8 mouse cellular contexts compared by ENCODE assay signal in the genomic region with DNA sequence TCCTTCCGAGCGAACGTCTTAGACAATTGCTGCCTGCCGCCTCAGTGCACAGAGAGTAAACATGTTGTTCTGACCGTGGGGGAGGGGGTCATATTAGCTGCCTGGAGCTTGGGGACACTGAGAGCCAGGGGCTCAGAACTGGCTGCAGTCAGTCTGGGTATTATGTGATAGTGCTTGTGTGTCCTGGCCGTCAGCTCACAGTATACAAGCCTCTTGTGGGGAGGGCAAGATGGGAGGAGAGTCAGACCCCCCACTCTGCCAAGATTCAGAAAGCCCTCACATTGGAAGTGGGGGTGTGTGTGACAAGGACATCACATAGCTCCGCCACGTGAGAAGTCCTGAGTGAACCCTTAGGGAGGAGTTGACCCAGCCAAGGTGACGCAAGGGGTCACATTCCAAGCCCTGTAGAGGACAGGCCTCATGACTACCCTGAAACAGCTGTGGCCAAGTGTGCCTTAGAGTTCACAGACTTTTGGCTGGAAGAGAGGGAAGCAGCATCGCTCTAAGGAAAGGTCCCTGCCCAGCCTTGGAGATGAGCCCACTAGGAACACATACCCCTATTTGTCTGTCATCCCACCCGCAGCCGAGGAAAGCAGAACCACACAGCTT. TPM values are rescaled to one million over a fixed set of nuclear protein-coding genes. Genes with fewer than 3 reads are reported as not detected.
A peak's percentile ranks its signal among the peaks of the same experiment; 100 is the strongest.
DNase-seq lines count a peak whose midpoint lies in the region; ATAC-seq lines count a peak whose summit lies in the region.

No protein-coding gene starts in this region.

- H3K36me3 ChIP-seq in forebrain, embryonic 10.5 days (replicated peaks) = no peaks in the 10 kb centered on the region; the same call in 1 of the 2 replicates
- H3K36me3 ChIP-seq in forebrain, embryonic 15.5 days = no peaks in the 10 kb centered on the region
- H3K36me3 ChIP-seq in embryonic facial prominence, embryonic 13.5 days = peaks cover 40% of the 10 kb centered on the region
- H3K36me3 ChIP-seq in heart, embryonic 16.5 days (ENCODE audit: control insufficient read depth, insufficient read depth) = peaks cover 4% of the 10 kb centered on the region; the same call in 1 of the 2 replicates
- no peaks in the 10 kb centered on the region for H3K36me3 ChIP-seq in midbrain, embryonic 11.5 days (ENCODE audit: control insufficient read depth, insufficient read depth, low read length)

- DNase-seq in forebrain, embryonic 10.5 days (ENCODE audit: extremely low spot score, low spot score) = no peak
- DNase-seq in kidney, postnatal 14 days = peak; percentile 89
- peak; percentile 86 for DNase-seq in midbrain, embryonic 11.5 days (ENCODE audit: low spot score, missing footprints)
- DNase-seq in right cerebral cortex, postnatal 14 days = no peak
- DNase-seq in left cerebral cortex, postnatal 36 days (ENCODE audit: low spot score in 2 of 2) = no peak

- peak overlapping the region; percentile 88 for H3K27ac ChIP-seq in forebrain, embryonic 10.5 days
- H3K27ac ChIP-seq in forebrain, embryonic 15.5 days (replicated peaks) = no peak overlapping the region
- peak overlapping the region; percentile 99 for H3K27ac ChIP-seq in embryonic facial prominence, embryonic 13.5 days
- peak overlapping the region; percentile 98 for H3K27ac ChIP-seq in heart, embryonic 16.5 days (ENCODE audit: low read length)
- H3K27ac ChIP-seq in midbrain, embryonic 11.5 days (ENCODE audit: low read depth, low read length) = no peak overlapping the region

- no peak overlapping the region for H3K4me2 ChIP-seq in forebrain, embryonic 15.5 days (replicated peaks)
- H3K4me2 ChIP-seq in embryonic facial prominence, embryonic 13.5 days = peak overlapping the region; percentile 81
- peak overlapping the region; percentile 97 for H3K4me2 ChIP-seq in heart, embryonic 16.5 days (ENCODE audit: low read depth, low read length)
- no peak overlapping the region for H3K4me2 ChIP-seq in midbrain, embryonic 11.5 days

- intact Hi-C loops in left cerebral cortex, postnatal 36 days (cut with DNase I) = no loop called here

- no peak overlapping the region for H3K9ac ChIP-seq in forebrain, embryonic 15.5 days (replicated peaks)
- peak overlapping the region; percentile 81 for H3K9ac ChIP-seq in embryonic facial prominence, embryonic 13.5 days
- H3K9ac ChIP-seq in heart, embryonic 16.5 days (ENCODE audit: low read length) = peak overlapping the region; percentile 87
- no peak overlapping the region for H3K9ac ChIP-seq in midbrain, embryonic 11.5 days (ENCODE audit: low read length)

- no peak for ATAC-seq in forebrain, embryonic 15.5 days (replicated peaks)
- ATAC-seq in embryonic facial prominence, embryonic 13.5 days (ENCODE audit: insufficient number of reproducible peaks, insufficient read depth, low FRiP score, low TSS enrichment, low read depth) = no peak
- ATAC-seq in heart, embryonic 16.5 days (replicated peaks; ENCODE audit: extremely low read depth, insufficient read depth, low FRiP score) = no peak
- no peak for ATAC-seq in midbrain, embryonic 11.5 days (ENCODE audit: low FRiP score)

- H3K9me3 ChIP-seq in forebrain, embryonic 10.5 days = no peaks in the 10 kb centered on the region
- no peaks in the 10 kb centered on the region for H3K9me3 ChIP-seq in forebrain, embryonic 15.5 days
- H3K9me3 ChIP-seq in embryonic facial prominence, embryonic 13.5 days = no peaks in the 10 kb centered on the region
- no peaks in the 10 kb centered on the region for H3K9me3 ChIP-seq in heart, embryonic 16.5 days (replicated peaks; ENCODE audit: control insufficient read depth, low read length)
- H3K9me3 ChIP-seq in midbrain, embryonic 11.5 days (ENCODE audit: control insufficient read depth, low read length) = no peaks in the 10 kb centered on the region

- H3K4me1 ChIP-seq in forebrain, embryonic 10.5 days = peaks cover 99% of the 10 kb centered on the region
- H3K4me1 ChIP-seq in forebrain, embryonic 15.5 days = peaks cover 50% of the 10 kb centered on the region
- peaks cover 90% of the 10 kb centered on the region for H3K4me1 ChIP-seq in embryonic facial prominence, embryonic 13.5 days
- peaks cover 90% of the 10 kb centered on the region for H3K4me1 ChIP-seq in heart, embryonic 16.5 days (ENCODE audit: control insufficient read depth, insufficient read depth, low read length)
- peaks cover 33% of the 10 kb centered on the region for H3K4me1 ChIP-seq in midbrain, embryonic 11.5 days (ENCODE audit: control insufficient read depth, insufficient read depth, low read length)

- H3K4me3 ChIP-seq in forebrain, embryonic 10.5 days = peak overlapping the region; percentile 42
- no peak overlapping the region for H3K4me3 ChIP-seq in forebrain, embryonic 15.5 days
- H3K4me3 ChIP-seq in embryonic facial prominence, embryonic 13.5 days = peak overlapping the region; percentile 52
- H3K4me3 ChIP-seq in heart, embryonic 16.5 days (ENCODE audit: low read length) = peak overlapping the region; percentile 73
- H3K4me3 ChIP-seq in midbrain, embryonic 11.5 days (ENCODE audit: low read depth, low read length) = peak overlapping the region; percentile 6; the same call in 1 of the 2 replicates

- H3K27me3 ChIP-seq in forebrain, embryonic 10.5 days (ENCODE audit: poor library complexity, severe bottlenecking) = peaks cover 88% of the 10 kb centered on the region
- H3K27me3 ChIP-seq in forebrain, embryonic 15.5 days = peaks cover 18% of the 10 kb centered on the region; the same call in 1 of the 2 replicates
- H3K27me3 ChIP-seq in embryonic facial prominence, embryonic 13.5 days = peaks cover 13% of the 10 kb centered on the region
- H3K27me3 ChIP-seq in heart, embryonic 16.5 days (ENCODE audit: control insufficient read depth, insufficient read depth, low read length) = no peaks in the 10 kb centered on the region
- peaks cover 47% of the 10 kb centered on the region for H3K27me3 ChIP-seq in midbrain, embryonic 11.5 days (ENCODE audit: control insufficient read depth, insufficient read depth, low read length)

- 21% methylated on average over 12 of the region's 12 CpGs for WGBS in forebrain, embryonic 10.5 days
- WGBS in forebrain, embryonic 15.5 days = 24% methylated on average over 12 of the region's 12 CpGs
- 14% methylated on average over 12 of the region's 12 CpGs for WGBS in embryonic facial prominence, embryonic 13.5 days
- 20% methylated on average over 12 of the region's 12 CpGs for WGBS in heart, embryonic 16.5 days
- 25% methylated on average over 12 of the region's 12 CpGs for WGBS in midbrain, embryonic 11.5 days

RNA-seq across cellular contexts. Expression of gene Tns2, which starts 3.8 kb away (rescaled TPM):
- 11.1 and 13.1 TPM in 2 replicates for polyA plus RNA-seq in forebrain, embryonic 10.5 days (2016; fragmentation: Nextera tagmentation; extraction: Ambion mirVana)
- 4.9 and 6.9 TPM in 2 replicates for polyA plus RNA-seq in forebrain, embryonic 15.5 days (2015; fragmentation: Nextera tagmentation; extraction: Ambion mirVana)
- 40.1 and 49.3 TPM in 2 replicates for polyA plus RNA-seq in embryonic facial prominence, embryonic 13.5 days (2015; fragmentation: Nextera tagmentation; extraction: Ambion mirVana)
- polyA plus RNA-seq in heart, embryonic 16.5 days (2015; fragmentation: Nextera tagmentation; extraction: Ambion mirVana) = 33.2 and 35.1 TPM in 2 replicates
- 7.5 TPM in 2 replicates for polyA plus RNA-seq in midbrain, embryonic 11.5 days (2014; fragmentation: Nextera tagmentation; extraction: Ambion mirVana)
- total RNA-seq in left cerebral cortex, postnatal 36 days (2021) = 10 to 100 TPM; 17.2 to 28.6 TPM

RNA-seq across cellular contexts. Expression of gene Eif4b, which starts 30.5 kb away (rescaled TPM):
- 140 and 143 TPM in 2 replicates for polyA plus RNA-seq in forebrain, embryonic 10.5 days (2016; fragmentation: Nextera tagmentation; extraction: Ambion mirVana)
- polyA plus RNA-seq in forebrain, embryonic 15.5 days (2015; fragmentation: Nextera tagmentation; extraction: Ambion mirVana) = 98.9 and 99.5 TPM in 2 replicates
- 120 and 129 TPM in 2 replicates for polyA plus RNA-seq in embryonic facial prominence, embryonic 13.5 days (2015; fragmentation: Nextera tagmentation; extraction: Ambion mirVana)
- polyA plus RNA-seq in heart, embryonic 16.5 days (2015; fragmentation: Nextera tagmentation; extraction: Ambion mirVana) = 71.5 and 75.0 TPM in 2 replicates
- 106 and 107 TPM in 2 replicates for polyA plus RNA-seq in midbrain, embryonic 11.5 days (2014; fragmentation: Nextera tagmentation; extraction: Ambion mirVana)
- 100 to 1,000 TPM; 157 to 165 TPM for total RNA-seq in left cerebral cortex, postnatal 36 days (2021)

RNA-seq across cellular contexts. Expression of gene Spryd3, which starts 32.0 kb away (rescaled TPM):
- polyA plus RNA-seq in forebrain, embryonic 10.5 days (2016; fragmentation: Nextera tagmentation; extraction: Ambion mirVana) = 10.8 and 12.7 TPM in 2 replicates
- 38.2 and 42.9 TPM in 2 replicates for polyA plus RNA-seq in forebrain, embryonic 15.5 days (2015; fragmentation: Nextera tagmentation; extraction: Ambion mirVana)
- polyA plus RNA-seq in embryonic facial prominence, embryonic 13.5 days (2015; fragmentation: Nextera tagmentation; extraction: Ambion mirVana) = 20.4 and 21.6 TPM in 2 replicates
- polyA plus RNA-seq in heart, embryonic 16.5 days (2015; fragmentation: Nextera tagmentation; extraction: Ambion mirVana) = 19.8 and 21.8 TPM in 2 replicates
- 9.8 and 10.5 TPM in 2 replicates for polyA plus RNA-seq in midbrain, embryonic 11.5 days (2014; fragmentation: Nextera tagmentation; extraction: Ambion mirVana)
- total RNA-seq in left cerebral cortex, postnatal 36 days (2021) = 100 to 1,000 TPM; 140 to 160 TPM

RNA-seq across cellular contexts. Expression of gene Igfbp6, which starts 40.1 kb away (rescaled TPM):
- 0.14 and 0.17 TPM in 2 replicates for polyA plus RNA-seq in forebrain, embryonic 10.5 days (2016; fragmentation: Nextera tagmentation; extraction: Ambion mirVana)
- 1.2 and 1.4 TPM in 2 replicates for polyA plus RNA-seq in forebrain, embryonic 15.5 days (2015; fragmentation: Nextera tagmentation; extraction: Ambion mirVana)
- polyA plus RNA-seq in embryonic facial prominence, embryonic 13.5 days (2015; fragmentation: Nextera tagmentation; extraction: Ambion mirVana) = 1.1 and 1.9 TPM in 2 replicates
- polyA plus RNA-seq in heart, embryonic 16.5 days (2015; fragmentation: Nextera tagmentation; extraction: Ambion mirVana) = 11.9 and 15.0 TPM in 2 replicates
- 0.34 and 0.40 TPM in 2 replicates for polyA plus RNA-seq in midbrain, embryonic 11.5 days (2014; fragmentation: Nextera tagmentation; extraction: Ambion mirVana)
- 10 to 100 TPM; 39.5 to 57.1 TPM for total RNA-seq in left cerebral cortex, postnatal 36 days (2021)

RNA-seq across cellular contexts. Expression of gene Soat2, which starts 46.3 kb away (rescaled TPM):
- 0.09 TPM in 1 of 2 replicates, not detected in the other for polyA plus RNA-seq in forebrain, embryonic 10.5 days (2016; fragmentation: Nextera tagmentation; extraction: Ambion mirVana)
- polyA plus RNA-seq in forebrain, embryonic 15.5 days (2015; fragmentation: Nextera tagmentation; extraction: Ambion mirVana) = not detected in 2 replicates
- polyA plus RNA-seq in embryonic facial prominence, embryonic 13.5 days (2015; fragmentation: Nextera tagmentation; extraction: Ambion mirVana) = 0.88 TPM in 1 of 2 replicates, not detected in the other
- polyA plus RNA-seq in heart, embryonic 16.5 days (2015; fragmentation: Nextera tagmentation; extraction: Ambion mirVana) = 0.24 and 0.42 TPM in 2 replicates
- polyA plus RNA-seq in midbrain, embryonic 11.5 days (2014; fragmentation: Nextera tagmentation; extraction: Ambion mirVana) = not detected in 2 replicates
- total RNA-seq in left cerebral cortex, postnatal 36 days (2021) = under 1 TPM in 1 of 2 experiments, not detected in 1; 0.23 TPM

Comparison
In these comparisons a context has a peak if more than half of its experiments do, and no peak if none do; other contexts are left out.
1. H3K27ac ChIP-seq: peak in forebrain, embryonic 10.5 days (single experiment), embryonic facial prominence, embryonic 13.5 days (single experiment) and heart, embryonic 16.5 days (single experiment); none in forebrain, embryonic 15.5 days (single experiment) and midbrain, embryonic 11.5 days (single experiment).
2. DNase-seq: peak in kidney, postnatal 14 days (single experiment) and midbrain, embryonic 11.5 days (single experiment); none in forebrain, embryonic 10.5 days (single experiment), right cerebral cortex, postnatal 14 days (single experiment) and left cerebral cortex, postnatal 36 days (0 of 2).
3. H3K4me2 ChIP-seq: peak in embryonic facial prominence, embryonic 13.5 days (single experiment) and heart, embryonic 16.5 days (single experiment); none in forebrain, embryonic 15.5 days (single experiment) and midbrain, embryonic 11.5 days (single experiment).
4. H3K9ac ChIP-seq: peak in embryonic facial prominence, embryonic 13.5 days (single experiment) and heart, embryonic 16.5 days (single experiment); none in forebrain, embryonic 15.5 days (single experiment) and midbrain, embryonic 11.5 days (single experiment).